Mouse (Mus musculus) embryonic facial prominence, embryonic 12.5 days (tissue): ENCODE data around the gene 4921539E11Rik. TPM values are rescaled to one million over a fixed set of nuclear protein-coding genes. Genes with fewer than 3 reads are reported as not detected.
A peak's percentile ranks its signal among the peaks of the same experiment; 100 is the strongest.

Source experiments
- ATAC-seq: fragments of 200-750 bp; cut with Nextera tagmentation; 2 replicates; pipeline ENCODE4 v1.8.0; 2017; ENCODE audit not compliant: insufficient number of reproducible peaks, insufficient read depth, low FRiP score, low TSS enrichment
- H3K27ac ChIP-seq: fragments of 300-500 bp; sonication (generic); 2 replicates; pipeline ENCODE4 v1.5.1; 2016; ENCODE audit warnings: mild to moderate bottlenecking
- H3K27me3 ChIP-seq: fragments of 300-500 bp; sonication (generic); 2 replicates; pipeline ENCODE4 v1.6.1; 2016; ENCODE audit warnings: mild to moderate bottlenecking, moderate library complexity
- H3K36me3 ChIP-seq: fragments of 300-500 bp; sonication (generic); 2 replicates; pipeline ENCODE4 v1.6.1; 2016; ENCODE audit warnings: mild to moderate bottlenecking
- H3K4me1 ChIP-seq: fragments of 300-500 bp; sonication (generic); 2 replicates; pipeline ENCODE4 v1.6.1; 2016
- H3K4me2 ChIP-seq: fragments of 300-500 bp; sonication (generic); replicated peaks from 2 replicates; pipeline ENCODE4 v1.6.1; 2016; ENCODE audit warnings: mild to moderate bottlenecking, moderate library complexity
- H3K4me3 ChIP-seq: fragments of 300-500 bp; sonication (generic); 2 replicates; pipeline ENCODE4 v1.5.1; 2016; ENCODE audit warnings: mild to moderate bottlenecking
- H3K9ac ChIP-seq: fragments of 300-500 bp; sonication (generic); 2 replicates; pipeline ENCODE4 v1.6.1; 2016; ENCODE audit warnings: mild to moderate bottlenecking, moderate library complexity
- H3K9me3 ChIP-seq: fragments of 300-500 bp; sonication (generic); 2 replicates; pipeline ENCODE4 v1.6.1; 2016; ENCODE audit warnings: mild to moderate bottlenecking, moderate library complexity
- WGBS: fragments of 180-500 bp; shearing (Covaris S2); methylation state at CpG from one replicate; pipeline ENCODE4 v1.1.7; 2016; 5-methylcytosine and 5-hydroxymethylcytosine counted together
- polyA plus RNA-seq: library from polyadenylated mRNA; unstranded; fragments of >200 nt; fragmentation: Nextera tagmentation; extraction: Ambion mirVana; gene quantifications from 2 replicates; pipeline ENCODE4 v1.2.1, GENCODE M21; 2016

Gene 4921539E11Rik
- polyA plus RNA-seq, 1 experiment from 2014 or later = not detected

- Histone ChIP-seq H3K4me3 (no peak overlapping the region), H3K27ac (no peak overlapping the region), H3K9me3 (no peaks in the 10 kb centered on the region), H3K27me3 (no peaks in the 10 kb centered on the region), H3K4me2 (no peak overlapping the region), H3K36me3 (no peaks in the 10 kb centered on the region), H3K4me1 (peaks cover 16% of the 10 kb centered on the region; the same call in 1 of the 2 replicates), H3K9ac (no peak overlapping the region)
- no peak for ATAC-seq
- WGBS = 47% methylated on average over 9 of the region's 9 CpGs
Observed at GRCm38 (mm10) chr4:103222854-103223253, 67.8 kb downstream of the 4921539E11Rik start.

- no peak overlapping the region for H3K27ac ChIP-seq
- no peaks in the 10 kb centered on the region for H3K36me3 ChIP-seq
- H3K9ac ChIP-seq = no peak overlapping the region
- no peak overlapping the region for H3K4me3 ChIP-seq
- ATAC-seq = no peak
- no peaks in the 10 kb centered on the region for H3K27me3 ChIP-seq
- WGBS = 63% methylated on average over 6 of the region's 6 CpGs
- peaks cover 16% of the 10 kb centered on the region; the same call in 1 of the 2 replicates for H3K4me1 ChIP-seq
- H3K4me2 ChIP-seq = no peak overlapping the region
- H3K9me3 ChIP-seq = no peaks in the 10 kb centered on the region
Observed at GRCm38 (mm10) chr4:103221789-103222188, 68.9 kb downstream of the 4921539E11Rik start.

DNA sequence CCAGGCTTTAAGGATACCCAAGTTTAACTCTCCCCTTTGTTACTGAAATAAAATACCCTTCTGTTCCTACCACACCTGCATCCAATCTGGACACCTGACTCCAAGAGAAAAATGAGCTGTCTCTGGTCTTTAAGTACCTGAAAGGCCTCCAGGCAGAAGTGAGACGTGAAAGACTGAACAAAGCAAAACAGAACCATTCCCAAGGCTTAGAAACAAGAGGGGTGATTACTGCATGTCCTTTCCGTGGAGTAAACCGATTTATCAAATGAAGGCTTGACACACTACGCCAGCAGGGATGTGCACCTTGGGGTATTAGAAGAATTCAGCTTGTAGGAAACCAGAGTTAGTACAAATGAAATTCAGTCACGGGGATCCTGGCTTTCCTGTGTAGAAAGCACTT, 71.7 kb downstream of the 4921539E11Rik start:
- Histone ChIP-seq H3K9ac (no peak overlapping the region), H3K4me2 (no peak overlapping the region), H3K9me3 (no peaks in the 10 kb centered on the region), H3K27me3 (no peaks in the 10 kb centered on the region), H3K4me3 (no peak overlapping the region), H3K27ac (peak overlapping the region; percentile 59; the same call in 1 of the 2 replicates), H3K36me3 (no peaks in the 10 kb centered on the region), H3K4me1 (peaks cover 21% of the 10 kb centered on the region)
- 29% methylated on average over 5 of the region's 5 CpGs for WGBS
- ATAC-seq = no peak

- Histone ChIP-seq H3K9me3 (no peaks in the 10 kb centered on the region), H3K4me2 (no peak overlapping the region), H3K36me3 (no peaks in the 10 kb centered on the region), H3K27ac (no peak overlapping the region), H3K4me3 (no peak overlapping the region), H3K9ac (no peak overlapping the region), H3K4me1 (peaks cover 24% of the 10 kb centered on the region), H3K27me3 (no peaks in the 10 kb centered on the region)
- ATAC-seq = no peak
- WGBS = 82% methylated on average over 6 of the region's 6 CpGs
Observed at GRCm38 (mm10) chr4:103216046-103216445, 74.6 kb downstream of the 4921539E11Rik start.

DNA sequence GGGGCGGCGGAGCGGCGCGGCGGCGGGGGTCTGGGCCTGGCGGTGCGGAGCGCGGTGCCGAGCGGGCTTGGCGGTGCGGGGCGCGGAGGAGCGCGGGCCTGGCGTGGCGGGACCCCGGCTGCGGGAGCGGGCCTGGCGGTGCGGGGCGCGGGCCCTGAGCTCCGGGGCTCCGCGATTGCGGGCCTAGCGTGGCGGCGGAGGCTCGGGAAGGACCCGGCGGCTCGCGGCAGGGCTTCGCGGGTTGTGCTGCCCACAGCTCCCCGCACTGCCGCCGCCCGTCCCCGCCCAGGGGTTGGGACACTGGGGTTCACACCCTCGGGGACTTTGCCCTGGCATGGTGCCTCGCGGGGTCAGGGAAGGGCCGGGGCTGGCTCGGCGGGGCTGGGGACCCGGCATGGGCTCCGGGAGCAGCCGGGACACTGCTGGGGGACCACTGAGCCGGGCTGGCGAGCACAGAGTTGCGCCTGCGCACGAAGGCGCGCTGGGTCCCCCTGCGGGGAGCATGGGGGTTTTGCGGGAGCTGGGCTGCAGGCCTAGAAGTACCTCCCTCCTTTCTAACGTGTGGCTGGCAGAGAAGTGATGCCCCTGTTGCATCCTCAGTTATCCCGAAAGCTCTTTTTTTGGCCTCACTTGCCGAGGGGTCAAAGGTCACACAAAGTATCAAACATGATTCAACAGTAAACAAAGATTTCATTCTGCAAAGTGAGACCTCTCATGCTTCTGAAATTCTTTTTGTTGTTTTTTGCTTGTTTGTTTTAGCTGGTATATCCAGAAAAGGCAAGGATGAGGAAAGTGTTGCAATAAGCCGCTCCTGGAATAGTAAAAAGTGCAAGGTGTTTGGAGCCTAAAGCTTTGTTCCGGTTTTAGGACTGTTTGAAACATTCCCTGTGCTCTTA, 75.5 kb downstream of the 4921539E11Rik start, which contains the start of gene Slc35d1:
Slc35d1 (minus strand) TSS at position 240 of the 896 bp plus-strand sequence.
- Histone ChIP-seq H3K27ac (peak within 1 kb of the TSS; percentile 99), H3K9me3 (no peaks in the 10 kb centered on the region), H3K9ac (peak within 1 kb of the TSS; percentile 96), H3K4me2 (peak within 1 kb of the TSS; percentile 70), H3K27me3 (no peaks in the 10 kb centered on the region), H3K4me3 (peak within 1 kb of the TSS; percentile 92), H3K36me3 (no peaks in the 10 kb centered on the region), H3K4me1 (peaks cover 24% of the 10 kb centered on the region)
- peak; percentile 91 for ATAC-seq
- WGBS = 3% methylated on average over 61 of the region's 70 CpGs

- H3K27me3 ChIP-seq = no peaks in the 10 kb centered on the region
- ATAC-seq = peak; percentile 29
- peak overlapping the region; percentile 70 for H3K4me2 ChIP-seq
- H3K9ac ChIP-seq = peak overlapping the region; percentile 96
- peaks cover 24% of the 10 kb centered on the region for H3K4me1 ChIP-seq
- peak overlapping the region; percentile 99 for H3K27ac ChIP-seq
- 0 out of 2 replicates have a peak, but pooled peaks cover 6% of the 10 kb centered on the region for H3K36me3 ChIP-seq
- peak overlapping the region; percentile 92 for H3K4me3 ChIP-seq
- H3K9me3 ChIP-seq = no peaks in the 10 kb centered on the region
- WGBS = 0% methylated on average over 47 of the region's 48 CpGs
Observed at GRCm38 (mm10) chr4:103214498-103214924, 76.2 kb downstream of the 4921539E11Rik start.

DNA sequence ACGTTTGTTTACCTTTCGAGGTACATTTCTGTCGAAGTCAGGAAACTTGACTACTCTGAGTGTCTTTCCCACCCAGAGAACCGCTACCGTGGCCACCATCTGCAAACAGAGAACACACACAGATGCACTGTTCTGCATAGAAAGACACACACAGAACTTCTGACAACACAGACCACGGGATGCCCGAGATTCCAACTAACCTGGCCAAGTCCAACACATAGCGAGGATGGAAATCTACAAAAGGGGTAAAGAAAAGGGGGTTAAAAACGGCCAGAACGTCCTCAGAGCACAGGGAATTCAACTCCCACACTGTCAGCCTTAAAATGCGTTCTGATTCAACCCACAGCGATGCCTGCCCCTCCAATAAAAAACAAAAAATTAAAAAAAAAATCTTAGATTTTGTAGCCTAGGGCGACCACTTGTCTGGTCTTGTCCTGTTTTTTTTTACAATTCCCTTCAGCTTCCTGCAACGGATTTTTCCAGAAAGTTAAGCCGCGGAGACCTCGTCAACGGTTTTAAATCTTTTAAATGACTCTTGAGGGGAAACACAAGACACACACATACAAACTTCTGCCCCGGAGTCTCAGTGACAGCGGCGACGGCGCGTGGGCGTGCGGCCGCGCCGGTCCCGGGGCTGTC, 76.7 kb downstream of the 4921539E11Rik start:
- Histone ChIP-seq H3K9me3 (no peaks in the 10 kb centered on the region), H3K27ac (peak overlapping the region; percentile 99), H3K4me2 (peak overlapping the region; percentile 70), H3K27me3 (no peaks in the 10 kb centered on the region), H3K4me3 (peak overlapping the region; percentile 92), H3K36me3 (0 out of 2 replicates have a peak, but pooled peaks cover 12% of the 10 kb centered on the region), H3K9ac (peak overlapping the region; percentile 96), H3K4me1 (peaks cover 22% of the 10 kb centered on the region)
- WGBS = 2% methylated on average over 30 of the region's 30 CpGs
- no peak for ATAC-seq

GRCm38 (mm10) chr4:103208553-103208952, 82.1 kb downstream of the 4921539E11Rik start:
- Histone ChIP-seq H3K4me3 (no peak overlapping the region), H3K27me3 (no peaks in the 10 kb centered on the region), H3K27ac (no peak overlapping the region), H3K36me3 (peaks cover 44% of the 10 kb centered on the region), H3K9me3 (no peaks in the 10 kb centered on the region), H3K9ac (no peak overlapping the region), H3K4me1 (peaks cover 5% of the 10 kb centered on the region; the same call in 1 of the 2 replicates), H3K4me2 (no peak overlapping the region)
- no peak for ATAC-seq
- WGBS = 78% methylated on average over 1 of the region's 1 CpGs

DNA sequence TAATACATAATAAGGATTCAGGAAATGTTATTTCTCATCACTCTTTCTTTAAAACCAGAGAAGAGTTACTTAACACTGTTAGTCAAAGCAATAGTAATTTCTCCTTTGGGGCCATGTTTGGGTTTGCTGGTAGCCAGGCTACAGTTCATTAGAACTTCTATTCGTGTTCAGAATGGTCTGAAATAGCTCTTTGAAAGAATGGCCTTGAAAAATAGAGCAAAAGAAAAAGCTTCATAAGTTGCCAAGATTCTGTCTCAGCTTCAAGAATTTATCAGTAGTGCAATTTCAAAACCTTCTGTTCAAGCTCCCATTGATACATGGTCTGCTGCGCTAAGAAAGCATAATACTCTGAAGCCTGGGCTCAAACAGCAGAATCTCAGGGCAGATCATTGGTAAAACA, 87.0 kb downstream of the 4921539E11Rik start:
- Histone ChIP-seq H3K4me3 (no peak overlapping the region), H3K4me2 (no peak overlapping the region), H3K27me3 (no peaks in the 10 kb centered on the region), H3K9me3 (no peaks in the 10 kb centered on the region), H3K27ac (no peak overlapping the region), H3K36me3 (peaks cover 44% of the 10 kb centered on the region), H3K4me1 (no peaks in the 10 kb centered on the region), H3K9ac (no peak overlapping the region)
- 93% methylated on average over 2 of the region's 2 CpGs for WGBS
- no peak for ATAC-seq

- Histone ChIP-seq H3K4me2 (no peak overlapping the region), H3K9ac (no peak overlapping the region), H3K27me3 (no peaks in the 10 kb centered on the region), H3K9me3 (no peaks in the 10 kb centered on the region), H3K27ac (no peak overlapping the region), H3K4me3 (no peak overlapping the region), H3K4me1 (no peaks in the 10 kb centered on the region), H3K36me3 (peaks cover 39% of the 10 kb centered on the region)
- 93% methylated on average over 1 of the region's 1 CpGs for WGBS
- ATAC-seq = no peak
Observed at GRCm38 (mm10) chr4:103200046-103200445, 90.6 kb downstream of the 4921539E11Rik start.

GRCm38 (mm10) chr4:103199086-103199485, 91.6 kb downstream of the 4921539E11Rik start:
- no peak overlapping the region for H3K27ac ChIP-seq
- H3K4me1 ChIP-seq = no peaks in the 10 kb centered on the region
- no peak for ATAC-seq
- H3K9me3 ChIP-seq = no peaks in the 10 kb centered on the region
- H3K36me3 ChIP-seq = peaks cover 36% of the 10 kb centered on the region
- H3K27me3 ChIP-seq = no peaks in the 10 kb centered on the region
- no peak overlapping the region for H3K9ac ChIP-seq
- no peak overlapping the region for H3K4me2 ChIP-seq
- 56% methylated on average over 4 of the region's 4 CpGs for WGBS
- H3K4me3 ChIP-seq = no peak overlapping the region
